Mouse (Mus musculus) cerebellum, adult 2 months (tissue): ENCODE data around the gene Ccdc172.

Source experiments
- CTCF ChIP-seq: fragments of 200-500 bp; IDR thresholded peaks from 2 replicates; pipeline ENCODE4 v1.5.1; 2011; ENCODE audit warnings: low read depth, mild to moderate bottlenecking, control low read depth, low read length, moderate library complexity, borderline replicate concordance; ENCODE audit not compliant: insufficient read depth
- POLR2A ChIP-seq: fragments of 200-500 bp; IDR thresholded peaks from 2 replicates; pipeline ENCODE4 v1.6.1; 2011; ENCODE audit warnings: low read length, control low read depth, borderline replicate concordance; ENCODE audit not compliant: insufficient read depth

DNA sequence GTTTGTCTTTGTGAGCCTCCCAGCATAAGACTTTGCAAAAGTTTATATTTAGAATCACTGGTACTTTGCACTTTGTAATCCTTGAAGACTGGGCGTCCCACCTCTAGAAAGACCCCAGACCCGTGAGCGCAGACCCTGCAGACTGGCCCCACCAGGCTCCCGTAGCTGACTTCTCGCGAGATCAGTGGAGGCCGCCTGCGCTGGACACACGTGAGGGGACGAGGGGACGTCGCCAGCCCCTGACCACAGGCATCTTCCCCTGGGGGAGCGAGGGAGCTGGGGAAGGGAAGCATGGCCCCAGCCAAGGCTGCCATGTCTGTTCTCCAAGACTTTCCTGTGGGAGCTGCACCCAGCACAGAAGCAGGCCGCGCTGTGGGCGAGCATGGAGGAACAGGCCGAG lies at the start of gene Ccdc172:
- TF ChIP-seq CTCF (no peak), POLR2A (no peak)
